Mouse (Mus musculus) hindbrain, embryonic 13.5 days (tissue): ENCODE measurements around the gene Spata31d1a. TPM values are rescaled to one million over a fixed set of nuclear protein-coding genes. Genes with fewer than 3 reads are reported as not detected.

ENCODE experiments used
- ATAC-seq: fragments of 200-750 bp; cut with Nextera tagmentation; 2 replicates; pipeline ENCODE4 v1.8.0; 2017; ENCODE audit warnings: moderate TSS enrichment; ENCODE audit not compliant: low FRiP score
- H3K27ac ChIP-seq: fragments of 300-500 bp; sonication (generic); 2 replicates; pipeline ENCODE4 v1.5.1; 2015; ENCODE audit warnings: inconsistent platforms, mild to moderate bottlenecking, moderate library complexity
- H3K27me3 ChIP-seq: fragments of 300-500 bp; sonication (generic); 2 replicates; pipeline ENCODE4 v1.6.1; 2015; ENCODE audit warnings: mild to moderate bottlenecking, inconsistent platforms
- H3K36me3 ChIP-seq: fragments of 300-500 bp; sonication (generic); 2 replicates; pipeline ENCODE4 v1.6.1; 2015; ENCODE audit warnings: mild to moderate bottlenecking, inconsistent platforms
- H3K4me1 ChIP-seq: fragments of 300-500 bp; sonication (generic); replicated peaks from 2 replicates; pipeline ENCODE4 v1.6.1; 2015; ENCODE audit warnings: inconsistent platforms
- H3K4me2 ChIP-seq: fragments of 300-500 bp; sonication (generic); 2 replicates; pipeline ENCODE4 v1.6.1; 2015; ENCODE audit warnings: inconsistent platforms, mild to moderate bottlenecking, moderate library complexity
- H3K4me3 ChIP-seq: fragments of 300-500 bp; sonication (generic); 2 replicates; pipeline ENCODE4 v1.5.1; 2015; ENCODE audit warnings: mild to moderate bottlenecking, inconsistent platforms
- H3K9ac ChIP-seq: fragments of 300-500 bp; sonication (generic); 2 replicates; pipeline ENCODE4 v1.6.1; 2015; ENCODE audit warnings: mild to moderate bottlenecking, inconsistent platforms
- H3K9me3 ChIP-seq: fragments of 300-500 bp; sonication (generic); 2 replicates; pipeline ENCODE4 v1.6.1; 2016; ENCODE audit warnings: inconsistent platforms
- WGBS: fragments of 180-500 bp; shearing (Covaris S2); methylation state at CpG from one replicate; pipeline ENCODE4 v1.1.7; 2015; 5-methylcytosine and 5-hydroxymethylcytosine counted together
- polyA plus RNA-seq: library from polyadenylated mRNA; unstranded; fragments of >200 nt; fragmentation: Nextera tagmentation; extraction: Ambion mirVana; gene quantifications from 2 replicates; pipeline ENCODE4 v1.2.1, GENCODE M21; 2015

Spata31d1a gene
- polyA plus RNA-seq, 1 experiment from 2014 or later = not detected

DNA sequence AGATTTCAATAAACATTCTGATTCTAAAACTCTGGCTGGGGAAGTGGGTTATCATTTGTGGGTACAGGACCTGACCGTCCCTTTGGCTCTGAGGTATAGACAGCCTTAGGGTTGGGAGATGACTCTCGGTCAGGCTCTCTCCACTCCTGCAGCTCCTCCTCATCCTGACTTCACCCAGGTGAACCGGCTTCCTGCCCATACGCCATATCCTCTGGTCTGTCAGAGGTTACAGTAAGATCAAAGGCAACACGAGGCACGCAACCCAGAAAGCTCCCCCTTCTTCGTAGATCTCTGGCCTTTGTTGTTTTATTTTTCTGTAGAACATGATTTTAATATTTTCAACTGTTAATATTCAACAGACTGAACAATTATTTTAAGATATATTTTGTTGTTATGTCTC lies 14.3 kb downstream of the Spata31d1a start:
- H3K9ac ChIP-seq = no peak overlapping the region
- H3K9me3 ChIP-seq = no peaks in the 10 kb centered on the region
- H3K27ac ChIP-seq = no peak overlapping the region
- ATAC-seq = no peak
- H3K4me3 ChIP-seq = no peak overlapping the region
- no peaks in the 10 kb centered on the region; the same call in 1 of the 2 replicates for H3K4me1 ChIP-seq
- 0 out of 2 replicates have a peak, but pooled peaks cover 3% of the 10 kb centered on the region for H3K27me3 ChIP-seq
- no peaks in the 10 kb centered on the region for H3K36me3 ChIP-seq
- no peak overlapping the region for H3K4me2 ChIP-seq
- 90% methylated on average over 7 of the region's 7 CpGs for WGBS

GRCm38 (mm10) chr13:59694008-59694407 lies 16.1 kb downstream of the Spata31d1a start, which contains the start of gene 4921517D22Rik:
Gene 4921517D22Rik (minus strand): TSS chr13:59694108.
- no peak within 1 kb of the TSS for H3K4me3 ChIP-seq
- no peak within 1 kb of the TSS for H3K27ac ChIP-seq
- H3K9ac ChIP-seq = no peak within 1 kb of the TSS
- no peaks in the 10 kb centered on the region for H3K9me3 ChIP-seq
- H3K36me3 ChIP-seq = no peaks in the 10 kb centered on the region
- ATAC-seq = no peak
- no peak within 1 kb of the TSS for H3K4me2 ChIP-seq
- 0 out of 2 replicates have a peak, but pooled peaks cover 3% of the 10 kb centered on the region for H3K27me3 ChIP-seq
- WGBS = 95% methylated on average over 3 of the region's 3 CpGs
- H3K4me1 ChIP-seq = no peaks in the 10 kb centered on the region; the same call in 1 of the 2 replicates

DNA sequence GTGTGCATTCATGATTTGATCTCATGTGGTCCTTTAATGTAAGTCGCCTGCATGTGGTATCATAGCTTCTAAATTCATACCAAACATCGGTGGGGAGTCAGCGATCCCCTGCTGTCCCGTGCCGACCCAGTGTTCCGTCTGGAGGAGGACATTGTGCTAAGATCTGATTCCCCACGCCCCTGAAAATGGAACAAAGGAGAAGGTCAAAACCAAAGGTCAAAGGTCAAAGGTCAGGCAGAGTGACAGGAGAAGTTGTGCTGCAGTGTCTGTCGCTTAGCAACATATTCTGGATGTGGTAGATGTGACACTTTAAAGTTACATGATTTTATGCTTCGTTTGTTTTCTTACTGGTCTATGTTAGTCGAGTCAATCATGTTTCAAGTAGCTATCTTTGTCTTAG lies 18.7 kb downstream of the Spata31d1a start:
- Histone ChIP-seq H3K36me3 (no peaks in the 10 kb centered on the region), H3K9me3 (no peaks in the 10 kb centered on the region), H3K4me3 (no peak overlapping the region), H3K27me3 (no peaks in the 10 kb centered on the region), H3K9ac (no peak overlapping the region), H3K4me2 (no peak overlapping the region), H3K4me1 (no peaks in the 10 kb centered on the region; the same call in 1 of the 2 replicates), H3K27ac (no peak overlapping the region)
- WGBS = 18% methylated on average over 10 of the region's 10 CpGs
- ATAC-seq = no peak

- no peak overlapping the region for H3K4me2 ChIP-seq
- H3K4me1 ChIP-seq = no peaks in the 10 kb centered on the region; the same call in 1 of the 2 replicates
- H3K36me3 ChIP-seq = no peaks in the 10 kb centered on the region
- no peak overlapping the region for H3K9ac ChIP-seq
- H3K4me3 ChIP-seq = no peak overlapping the region
- no peaks in the 10 kb centered on the region for H3K27me3 ChIP-seq
- no peaks in the 10 kb centered on the region for H3K9me3 ChIP-seq
- WGBS = 86% methylated on average over 7 of the region's 7 CpGs
- H3K27ac ChIP-seq = no peak overlapping the region
- no peak for ATAC-seq
Measured at GRCm38 (mm10) chr13:59690576-59690975, 19.6 kb downstream of the Spata31d1a start.

DNA sequence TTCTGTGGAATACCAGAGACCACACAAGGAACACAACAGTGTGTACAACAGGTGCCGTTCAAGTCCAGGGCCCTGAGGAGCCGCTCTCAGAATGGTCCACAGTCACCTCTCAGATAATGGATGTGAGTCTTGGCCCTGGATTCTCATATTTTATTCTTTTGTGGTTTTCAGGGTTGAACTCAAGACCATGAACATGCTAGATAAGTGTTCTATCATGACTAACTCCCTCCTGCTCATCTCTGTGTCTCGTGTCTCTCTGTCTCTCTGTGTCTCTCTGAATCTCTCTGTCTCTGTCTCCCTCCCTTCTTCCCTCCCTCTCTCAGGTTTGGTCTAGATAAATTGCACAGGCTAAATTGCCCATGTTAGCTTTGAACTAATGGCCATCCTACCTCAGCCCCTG lies 20.3 kb downstream of the Spata31d1a start:
- WGBS = 95% methylated on average over 3 of the region's 3 CpGs
- ATAC-seq = no peak
- Histone ChIP-seq H3K4me1 (no peaks in the 10 kb centered on the region; the same call in 1 of the 2 replicates), H3K36me3 (no peaks in the 10 kb centered on the region), H3K27ac (no peak overlapping the region), H3K9me3 (no peaks in the 10 kb centered on the region), H3K9ac (no peak overlapping the region), H3K27me3 (no peaks in the 10 kb centered on the region), H3K4me3 (no peak overlapping the region), H3K4me2 (no peak overlapping the region)

DNA sequence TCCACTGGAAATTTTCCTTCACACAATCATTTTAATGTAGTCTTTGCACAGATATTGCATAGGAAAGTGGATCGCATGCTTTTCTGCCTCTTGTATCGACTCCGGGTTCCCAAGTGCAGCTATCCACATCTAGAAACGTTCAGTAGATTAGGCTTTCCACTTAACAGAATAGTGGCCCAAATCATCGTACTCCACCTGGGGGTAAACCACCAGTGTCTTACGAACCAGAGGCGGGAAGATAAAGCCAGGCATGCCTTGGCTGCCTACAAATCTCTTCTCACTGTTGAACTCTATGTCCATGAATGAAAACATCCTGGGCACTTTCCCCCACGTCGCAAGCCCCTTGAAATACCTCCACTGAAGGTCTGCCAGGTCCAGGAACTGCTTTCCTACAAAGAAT lies 20.8 kb downstream of the Spata31d1a start:
- H3K9me3 ChIP-seq = no peaks in the 10 kb centered on the region
- ATAC-seq = no peak
- H3K9ac ChIP-seq = no peak overlapping the region
- H3K4me1 ChIP-seq = no peaks in the 10 kb centered on the region; the same call in 1 of the 2 replicates
- H3K27me3 ChIP-seq = no peaks in the 10 kb centered on the region
- no peaks in the 10 kb centered on the region for H3K36me3 ChIP-seq
- H3K4me3 ChIP-seq = no peak overlapping the region
- no peak overlapping the region for H3K27ac ChIP-seq
- H3K4me2 ChIP-seq = no peak overlapping the region
- 89% methylated on average over 9 of the region's 9 CpGs for WGBS

DNA sequence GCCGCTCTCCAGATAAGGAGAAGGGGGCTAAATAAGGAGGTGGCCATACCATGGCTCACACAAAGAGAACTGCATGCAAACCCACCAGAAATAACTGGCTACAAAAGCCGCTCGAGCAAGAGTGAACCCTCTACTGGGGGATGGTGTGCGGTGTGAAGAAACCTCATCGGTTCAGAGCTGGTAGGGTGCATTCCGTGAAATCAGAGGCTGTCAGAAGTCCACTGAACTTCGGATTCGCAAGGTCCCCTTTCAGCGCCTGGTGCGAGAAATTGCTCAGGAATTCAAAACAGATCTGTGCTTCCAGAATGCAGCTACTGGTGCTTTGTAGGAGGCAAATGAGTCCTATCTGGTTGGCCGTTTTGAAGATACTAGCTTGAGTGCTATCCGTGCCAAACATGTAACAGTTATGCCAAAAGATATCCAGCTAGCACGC lies 21.8 kb downstream of the Spata31d1a start:
- Histone ChIP-seq H3K9ac (no peak overlapping the region), H3K27ac (no peak overlapping the region), H3K4me3 (no peak overlapping the region), H3K9me3 (no peaks in the 10 kb centered on the region), H3K27me3 (no peaks in the 10 kb centered on the region), H3K4me1 (no peaks in the 10 kb centered on the region; the same call in 1 of the 2 replicates), H3K4me2 (no peak overlapping the region), H3K36me3 (no peaks in the 10 kb centered on the region)
- no peak for ATAC-seq
- WGBS = 65% methylated on average over 13 of the region's 13 CpGs

DNA sequence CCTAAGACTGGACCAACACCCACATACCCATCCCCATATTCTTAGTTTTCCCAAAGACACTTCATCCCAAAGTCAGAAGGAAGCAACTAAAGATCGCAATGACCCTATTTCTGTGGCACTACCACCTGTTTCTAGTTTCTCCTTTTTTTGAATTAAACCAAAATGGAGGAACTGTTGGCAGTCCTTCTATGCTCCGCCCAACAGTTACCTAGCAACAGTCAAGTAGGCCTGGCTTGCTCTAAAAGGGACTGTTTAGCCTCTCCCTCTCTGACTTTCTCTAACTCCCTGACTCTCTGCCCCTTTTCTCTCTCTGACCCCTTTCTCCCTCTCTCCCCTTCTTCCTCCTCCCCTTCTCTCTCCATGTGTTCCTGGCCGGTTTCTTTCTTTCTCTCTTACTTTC lies 24.9 kb downstream of the Spata31d1a start:
- Histone ChIP-seq H3K27me3 (no peaks in the 10 kb centered on the region), H3K4me2 (no peak overlapping the region), H3K36me3 (no peaks in the 10 kb centered on the region), H3K4me1 (no peaks in the 10 kb centered on the region), H3K9me3 (no peaks in the 10 kb centered on the region), H3K4me3 (no peak overlapping the region), H3K27ac (no peak overlapping the region), H3K9ac (no peak overlapping the region)
- no peak for ATAC-seq
- whole genome bisulfite sequencing = 85% methylated on average over 3 of the region's 3 CpGs

DNA sequence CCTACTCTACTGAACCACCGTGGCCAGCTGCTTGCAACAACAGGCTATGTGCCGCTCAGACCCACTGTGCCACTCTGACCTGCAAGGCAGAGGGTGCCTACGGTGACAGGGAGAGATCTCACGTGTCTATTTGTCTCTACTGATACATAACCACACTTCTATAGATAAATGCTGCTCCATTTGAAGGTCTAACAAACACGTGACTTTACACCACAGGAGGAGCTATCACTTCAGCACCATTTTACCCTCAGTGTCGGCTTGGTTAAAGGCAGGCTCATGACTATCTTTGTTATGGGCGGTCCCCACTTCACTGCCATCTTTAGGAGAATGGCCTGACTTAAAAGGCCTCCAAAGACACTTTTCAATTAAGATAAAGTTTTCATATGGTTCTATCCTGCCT lies 27.5 kb downstream of the Spata31d1a start:
- WGBS = 39% methylated on average over 7 of the region's 7 CpGs
- ATAC-seq = no peak
- no peak overlapping the region for H3K4me3 ChIP-seq

GRCm38 (mm10) chr13:59679908-59680307 lies 30.2 kb downstream of the Spata31d1a start:
- Histone ChIP-seq H3K9me3 (no peaks in the 10 kb centered on the region), H3K27me3 (no peaks in the 10 kb centered on the region)
- 77% methylated on average over 4 of the region's 4 CpGs for WGBS

More for the DNA sequence above, 27.5 kb downstream of the Spata31d1a start:
- H3K9ac ChIP-seq = no peak overlapping the region
- no peaks in the 10 kb centered on the region for H3K9me3 ChIP-seq
- H3K36me3 ChIP-seq = no peaks in the 10 kb centered on the region
- no peaks in the 10 kb centered on the region for H3K27me3 ChIP-seq
- H3K27ac ChIP-seq = no peak overlapping the region
- H3K4me1 ChIP-seq = no peaks in the 10 kb centered on the region
- H3K4me2 ChIP-seq = no peak overlapping the region

GRCm38 (mm10) chr13:59679306-59679705 lies 30.8 kb downstream of the Spata31d1a start:
- 57% methylated on average over 4 of the region's 4 CpGs for WGBS
- no peak overlapping the region for H3K9ac ChIP-seq
- no peak overlapping the region for H3K4me2 ChIP-seq
- no peak overlapping the region for H3K27ac ChIP-seq
- no peaks in the 10 kb centered on the region for H3K27me3 ChIP-seq
- peaks cover 4% of the 10 kb centered on the region for H3K4me1 ChIP-seq
- no peaks in the 10 kb centered on the region for H3K9me3 ChIP-seq
- no peak for ATAC-seq
- H3K4me3 ChIP-seq = no peak overlapping the region
- H3K36me3 ChIP-seq = no peaks in the 10 kb centered on the region

More at GRCm38 (mm10) chr13:59679908-59680307, 30.2 kb downstream of the Spata31d1a start:
- Histone ChIP-seq H3K4me3 (no peak overlapping the region), H3K36me3 (no peaks in the 10 kb centered on the region), H3K27ac (no peak overlapping the region), H3K9ac (no peak overlapping the region), H3K4me2 (no peak overlapping the region), H3K4me1 (no peaks in the 10 kb centered on the region)
- ATAC-seq = no peak

DNA sequence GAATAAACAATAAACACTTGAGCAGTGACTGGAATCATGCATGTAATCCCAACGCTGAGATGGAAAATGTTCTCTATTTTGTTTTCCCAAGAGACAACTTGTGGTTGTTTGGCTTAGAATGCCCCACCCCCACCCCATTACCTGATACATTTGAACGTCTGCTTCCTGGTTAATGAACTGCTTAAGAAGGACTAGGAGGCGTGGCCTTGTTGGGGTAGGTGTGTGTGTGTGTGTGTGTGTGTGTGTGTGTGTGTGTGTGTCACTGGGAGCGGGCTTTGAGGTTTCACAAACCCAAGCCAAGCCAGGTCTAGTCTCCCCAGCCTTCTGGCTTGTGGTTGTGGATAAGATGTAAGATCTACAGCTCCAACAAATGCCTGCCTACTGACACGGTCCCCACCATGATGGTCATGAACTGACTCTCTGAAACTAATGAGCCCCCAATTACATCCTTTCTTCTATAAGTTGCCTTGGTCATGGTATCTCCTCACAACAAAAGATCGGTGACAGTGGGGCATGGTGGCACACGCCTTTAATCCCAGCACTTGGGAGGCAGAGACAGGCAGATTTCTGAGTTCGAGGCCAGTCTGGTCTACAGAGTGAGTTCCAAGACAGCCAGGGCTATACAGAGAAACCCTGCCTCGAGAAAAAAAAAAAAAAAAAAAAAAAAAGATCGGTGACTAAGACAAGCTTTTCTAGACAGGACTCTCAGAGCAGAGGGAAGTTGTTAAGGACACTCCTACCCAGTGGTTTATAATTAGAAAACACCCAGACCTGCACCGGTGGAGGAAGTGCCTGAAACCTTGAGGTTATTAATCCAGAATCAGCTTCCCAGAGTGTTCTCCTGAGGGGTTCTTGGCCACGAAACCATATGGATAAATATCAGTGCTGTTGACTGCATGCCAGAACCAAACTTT lies 33.6 kb downstream of the Spata31d1a start:
- H3K27me3 ChIP-seq = no peaks in the 10 kb centered on the region
- H3K9ac ChIP-seq = no peak overlapping the region
- H3K27ac ChIP-seq = no peak overlapping the region
- no peak overlapping the region for H3K4me3 ChIP-seq
- H3K9me3 ChIP-seq = no peaks in the 10 kb centered on the region
- peaks cover 24% of the 10 kb centered on the region for H3K4me1 ChIP-seq
- no peaks in the 10 kb centered on the region for H3K36me3 ChIP-seq
- 80% methylated on average over 11 of the region's 12 CpGs for WGBS
- no peak for ATAC-seq
- no peak overlapping the region for H3K4me2 ChIP-seq
